ENCODE assay signal across 8 mouse cellular contexts in the genomic region with DNA sequence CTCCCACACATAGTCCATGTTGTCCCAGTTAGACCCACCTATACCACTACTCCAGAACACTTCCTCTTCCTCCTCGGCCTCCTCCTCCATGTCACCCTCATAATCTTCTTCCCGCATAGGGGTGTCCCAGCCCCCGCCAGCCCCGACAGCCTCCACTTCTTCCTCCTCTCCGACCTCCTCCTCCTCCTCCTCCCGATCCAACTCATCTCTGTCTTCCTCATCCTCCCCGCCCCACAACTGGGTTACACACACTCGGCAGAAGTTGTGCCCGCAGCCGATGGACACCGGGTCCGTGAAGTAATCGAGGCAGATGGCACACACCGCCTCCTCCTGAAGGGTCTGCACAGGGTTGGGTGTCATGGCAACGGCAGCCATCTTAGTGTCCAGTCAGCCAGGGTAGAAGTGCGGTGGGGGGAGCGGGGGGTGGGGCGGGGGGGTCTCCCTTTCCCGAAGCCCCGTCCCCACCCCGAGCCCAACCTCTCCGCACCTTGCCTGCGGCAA. TPM values are rescaled to one million over a fixed set of nuclear protein-coding genes. Genes with fewer than 3 reads are reported as not detected.
DNase-seq lines count a peak whose midpoint lies in the region; ATAC-seq lines count a peak whose summit lies in the region.

No protein-coding gene starts in this region.

- H3K36me3 ChIP-seq in forebrain, embryonic 12.5 days (replicated peaks), result peaks cover 24% of the 10 kb centered on the region
- peaks cover 9% of the 10 kb centered on the region for H3K36me3 ChIP-seq in hindbrain, embryonic 16.5 days (ENCODE audit: control insufficient read depth, insufficient read depth, low read length)
- peaks cover 36% of the 10 kb centered on the region for H3K36me3 ChIP-seq in limb, embryonic 12.5 days
- peaks cover 10% of the 10 kb centered on the region for H3K36me3 ChIP-seq in midbrain, embryonic 11.5 days (ENCODE audit: control insufficient read depth, insufficient read depth, low read length)

- peak; percentile 63 for ATAC-seq in forebrain, embryonic 12.5 days (ENCODE audit: low FRiP score)
- ATAC-seq in hindbrain, embryonic 16.5 days, result peak; percentile 63
- peak; percentile 43 for ATAC-seq in limb, embryonic 12.5 days (ENCODE audit: insufficient number of reproducible peaks, insufficient read depth, low FRiP score, low TSS enrichment, low read depth)
- ATAC-seq in midbrain, embryonic 11.5 days (ENCODE audit: low FRiP score), result peak; percentile 70

- peaks cover 23% of the 10 kb centered on the region for H3K4me1 ChIP-seq in forebrain, embryonic 12.5 days
- H3K4me1 ChIP-seq in hindbrain, embryonic 16.5 days (ENCODE audit: control insufficient read depth, insufficient read depth, low read depth, low read length), result peaks cover 25% of the 10 kb centered on the region
- peaks cover 18% of the 10 kb centered on the region for H3K4me1 ChIP-seq in limb, embryonic 12.5 days (replicated peaks)
- H3K4me1 ChIP-seq in midbrain, embryonic 11.5 days (ENCODE audit: control insufficient read depth, insufficient read depth, low read length), result peaks cover 14% of the 10 kb centered on the region

- H3K27ac ChIP-seq in forebrain, embryonic 12.5 days, result peak overlapping the region; percentile 94
- peak overlapping the region; percentile 83 for H3K27ac ChIP-seq in hindbrain, embryonic 16.5 days (ENCODE audit: low read depth, low read length)
- peak overlapping the region; percentile 91 for H3K27ac ChIP-seq in limb, embryonic 12.5 days
- peak overlapping the region; percentile 84 for H3K27ac ChIP-seq in midbrain, embryonic 11.5 days (ENCODE audit: low read depth, low read length)

- H3K27me3 ChIP-seq in forebrain, embryonic 12.5 days, result no peaks in the 10 kb centered on the region
- H3K27me3 ChIP-seq in hindbrain, embryonic 16.5 days (replicated peaks; ENCODE audit: control insufficient read depth, insufficient read depth, low read length), result no peaks in the 10 kb centered on the region
- H3K27me3 ChIP-seq in limb, embryonic 12.5 days, result no peaks in the 10 kb centered on the region
- H3K27me3 ChIP-seq in midbrain, embryonic 11.5 days (ENCODE audit: control insufficient read depth, insufficient read depth, low read length), result no peaks in the 10 kb centered on the region

- peak overlapping the region; percentile 91 for H3K4me2 ChIP-seq in forebrain, embryonic 12.5 days
- peak overlapping the region; percentile 90 for H3K4me2 ChIP-seq in hindbrain, embryonic 16.5 days (ENCODE audit: low read length)
- H3K4me2 ChIP-seq in limb, embryonic 12.5 days, result peak overlapping the region; percentile 91
- H3K4me2 ChIP-seq in midbrain, embryonic 11.5 days, result peak overlapping the region; percentile 81

- H3K9ac ChIP-seq in forebrain, embryonic 12.5 days, result peak overlapping the region; percentile 80
- H3K9ac ChIP-seq in hindbrain, embryonic 16.5 days (ENCODE audit: low read depth, low read length), result peak overlapping the region; percentile 87
- peak overlapping the region; percentile 85 for H3K9ac ChIP-seq in limb, embryonic 12.5 days (replicated peaks)
- peak overlapping the region; percentile 73 for H3K9ac ChIP-seq in midbrain, embryonic 11.5 days (ENCODE audit: low read length)

- DNase-seq in frontal cortex, postnatal 10 days (ENCODE audit: low spot score in 2 of 2), result peak; percentile 63 to 72
- no peak for DNase-seq in frontal cortex, postnatal 25 days (ENCODE audit: low spot score in 2 of 2)
- peak; percentile 79 for DNase-seq in ZHBTc4 (ENCODE audit: low read depth, low spot score)
- DNase-seq in midbrain, embryonic 11.5 days (ENCODE audit: low spot score, missing footprints), result no peak
- peak; percentile 38 to 80 for DNase-seq in spleen, postnatal 4 days (ENCODE audit: low spot score in 2 of 2)

- WGBS in forebrain, embryonic 12.5 days, result 4% methylated on average over 17 of the region's 23 CpGs
- 2% methylated on average over 23 of the region's 23 CpGs for WGBS in hindbrain, embryonic 16.5 days
- 4% methylated on average over 23 of the region's 23 CpGs for WGBS in limb, embryonic 12.5 days
- WGBS in midbrain, embryonic 11.5 days, result 5% methylated on average over 23 of the region's 23 CpGs

- peak overlapping the region; percentile 86 for H3K4me3 ChIP-seq in forebrain, embryonic 12.5 days (replicated peaks)
- peak overlapping the region; percentile 79 for H3K4me3 ChIP-seq in hindbrain, embryonic 16.5 days (ENCODE audit: low read length)
- H3K4me3 ChIP-seq in limb, embryonic 12.5 days (replicated peaks), result peak overlapping the region; percentile 89
- H3K4me3 ChIP-seq in midbrain, embryonic 11.5 days (ENCODE audit: low read depth, low read length), result peak overlapping the region; percentile 81

- H3K9me3 ChIP-seq in forebrain, embryonic 12.5 days, result no peaks in the 10 kb centered on the region
- H3K9me3 ChIP-seq in hindbrain, embryonic 16.5 days (ENCODE audit: control insufficient read depth, low read length), result no peaks in the 10 kb centered on the region
- H3K9me3 ChIP-seq in limb, embryonic 12.5 days, result no peaks in the 10 kb centered on the region
- no peaks in the 10 kb centered on the region for H3K9me3 ChIP-seq in midbrain, embryonic 11.5 days (ENCODE audit: control insufficient read depth, low read length)

RNA-seq across cellular contexts. Expression of gene Trim41, which starts 0.8 kb away (rescaled TPM):
- 6.2 and 6.8 TPM in 2 replicates for polyA plus RNA-seq in forebrain, embryonic 12.5 days (2016; fragmentation: Nextera tagmentation; extraction: Ambion mirVana)
- polyA plus RNA-seq in hindbrain, embryonic 16.5 days (2015; fragmentation: Nextera tagmentation; extraction: Ambion mirVana), result 6.5 and 7.1 TPM in 2 replicates
- polyA plus RNA-seq in limb, embryonic 12.5 days (2016; fragmentation: Nextera tagmentation; extraction: Ambion mirVana), result 6.0 and 7.3 TPM in 2 replicates
- polyA plus RNA-seq in midbrain, embryonic 11.5 days (2014; fragmentation: Nextera tagmentation; extraction: Ambion mirVana), result 3.6 and 3.9 TPM in 2 replicates

RNA-seq across cellular contexts. Expression of gene Trim7, which starts 9.6 kb away (rescaled TPM):
- 0.76 and 1.00 TPM in 2 replicates for polyA plus RNA-seq in forebrain, embryonic 12.5 days (2016; fragmentation: Nextera tagmentation; extraction: Ambion mirVana)
- 1.7 and 2.7 TPM in 2 replicates for polyA plus RNA-seq in hindbrain, embryonic 16.5 days (2015; fragmentation: Nextera tagmentation; extraction: Ambion mirVana)
- polyA plus RNA-seq in limb, embryonic 12.5 days (2016; fragmentation: Nextera tagmentation; extraction: Ambion mirVana), result 0.34 and 1.3 TPM in 2 replicates
- polyA plus RNA-seq in midbrain, embryonic 11.5 days (2014; fragmentation: Nextera tagmentation; extraction: Ambion mirVana), result 0.40 and 0.73 TPM in 2 replicates

RNA-seq across cellular contexts. Expression of gene Gm12184, which starts 10.1 kb away (rescaled TPM):
- polyA plus RNA-seq in forebrain, embryonic 12.5 days (2016; fragmentation: Nextera tagmentation; extraction: Ambion mirVana), result 6.8 and 9.4 TPM in 2 replicates
- 1.1 and 2.3 TPM in 2 replicates for polyA plus RNA-seq in hindbrain, embryonic 16.5 days (2015; fragmentation: Nextera tagmentation; extraction: Ambion mirVana)
- 4.2 and 13.6 TPM in 2 replicates for polyA plus RNA-seq in limb, embryonic 12.5 days (2016; fragmentation: Nextera tagmentation; extraction: Ambion mirVana)
- polyA plus RNA-seq in midbrain, embryonic 11.5 days (2014; fragmentation: Nextera tagmentation; extraction: Ambion mirVana), result 7.4 and 11.5 TPM in 2 replicates

RNA-seq across cellular contexts. Expression of gene Rack1, which starts 16.2 kb away (rescaled TPM):
- polyA plus RNA-seq in forebrain, embryonic 12.5 days (2016; fragmentation: Nextera tagmentation; extraction: Ambion mirVana), result 512 and 565 TPM in 2 replicates
- polyA plus RNA-seq in hindbrain, embryonic 16.5 days (2015; fragmentation: Nextera tagmentation; extraction: Ambion mirVana), result 343 and 349 TPM in 2 replicates
- polyA plus RNA-seq in limb, embryonic 12.5 days (2016; fragmentation: Nextera tagmentation; extraction: Ambion mirVana), result 646 and 685 TPM in 2 replicates
- 592 and 633 TPM in 2 replicates for polyA plus RNA-seq in midbrain, embryonic 11.5 days (2014; fragmentation: Nextera tagmentation; extraction: Ambion mirVana)

RNA-seq across cellular contexts. Expression of gene Irgm1, which starts 55.2 kb away (rescaled TPM):
- polyA plus RNA-seq in forebrain, embryonic 12.5 days (2016; fragmentation: Nextera tagmentation; extraction: Ambion mirVana), result 1.2 and 1.8 TPM in 2 replicates
- polyA plus RNA-seq in hindbrain, embryonic 16.5 days (2015; fragmentation: Nextera tagmentation; extraction: Ambion mirVana), result 3.6 and 5.4 TPM in 2 replicates
- 2.2 and 2.9 TPM in 2 replicates for polyA plus RNA-seq in limb, embryonic 12.5 days (2016; fragmentation: Nextera tagmentation; extraction: Ambion mirVana)
- 2.2 and 2.3 TPM in 2 replicates for polyA plus RNA-seq in midbrain, embryonic 11.5 days (2014; fragmentation: Nextera tagmentation; extraction: Ambion mirVana)

Comparison
In these comparisons a context has a peak if more than half of its experiments do, and no peak if none do; other contexts are left out.
1. DNase-seq: peak in frontal cortex, postnatal 10 days (2 of 2), ZHBTc4 (single experiment) and spleen, postnatal 4 days (2 of 2); none in frontal cortex, postnatal 25 days (0 of 2) and midbrain, embryonic 11.5 days (single experiment).
2. Peak in every context shown above with its lines, with median percentiles within 50 percentile points of each other: ATAC-seq, H3K27ac ChIP-seq, H3K4me2 ChIP-seq, H3K4me3 ChIP-seq and H3K9ac ChIP-seq.